Mouse (Mus musculus) central nervous system, embryonic 14 days (tissue): ENCODE results near the gene Cabin1. TPM values are rescaled to one million over a fixed set of nuclear protein-coding genes. Genes with fewer than 3 reads are reported as not detected.

Experiments used
- polyA plus RNA-seq: library from polyadenylated mRNA; depleted of rRNA; stranded (reverse); fragments of >200 nt; gene quantifications from 2 replicates; pipeline ENCODE4 v1.2.3, GENCODE M21; 2012; rRNA removed

Gene Cabin1
- polyA plus RNA-seq: 43.6 and 46.2 TPM in 2 replicates

GRCm38 (mm10) chr10:75763682-75764518 lies at the start of gene Cabin1:
Gene Cabin1 (minus strand): TSS chr10:75764341.

DNA sequence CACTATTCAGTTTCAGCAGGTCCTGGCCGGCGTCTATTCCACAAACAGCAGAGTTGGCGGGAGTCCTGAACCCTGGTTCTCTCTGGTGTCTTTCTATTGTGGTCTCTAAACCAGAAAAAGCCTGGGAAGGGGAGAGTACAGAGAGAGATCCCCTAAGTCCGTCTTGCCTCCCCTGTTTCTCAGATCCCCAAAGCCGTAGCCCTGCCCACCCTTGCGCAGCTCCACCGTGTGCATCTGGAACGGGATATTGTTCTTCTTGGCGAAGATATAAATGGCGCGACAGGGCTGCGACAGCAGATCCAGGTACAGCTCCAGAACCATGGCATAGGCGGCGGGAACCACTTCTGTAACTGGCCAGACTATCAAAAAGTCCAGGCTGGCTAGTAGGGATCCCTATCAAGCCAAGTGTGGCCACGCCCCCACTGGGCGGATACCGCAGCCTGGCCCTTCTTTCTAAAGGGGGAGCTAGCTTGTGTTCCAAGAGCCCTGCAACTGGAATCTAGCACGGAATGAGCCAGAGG lies 34.1 kb upstream of the Cabin1 start, which contains the start of gene Gstt1:
TSS of gene Gstt1 (minus strand) at position 409 of the 521 bp plus-strand sequence.

GRCm38 (mm10) chr10:75780769-75781578 lies 16.8 kb upstream of the Cabin1 start, which contains the start of the genes Gm20441 and Gstt3:
Gene Gm20441 (minus strand): TSS chr10:75780954.
Gene Gstt3 (minus strand): TSS chr10:75781414.

GRCm38 (mm10) chr10:75772795-75773664 lies 8.9 kb upstream of the Cabin1 start, which contains the start of gene Ddt:
Gene Ddt (minus strand): TSS chr10:75773414.

GRCm38 (mm10) chr10:75643741-75644343 lies 120.3 kb downstream of the Cabin1 start, which contains the start of gene Susd2:
Gene Susd2 (minus strand): TSS chr10:75644008.

Other genes with a start within 250 kb of the Cabin1 start
- 126 and 148 TPM in 2 replicates for gene Snrpd3, start 246.8 kb downstream of the Cabin1 start, polyA plus RNA-seq
- 31.5 and 31.6 TPM in 2 replicates for gene Gucd1, start 246.4 kb downstream of the Cabin1 start, polyA plus RNA-seq
- 21.7 and 24.2 TPM in 2 replicates for gene Lrrc75b, start 204.0 kb downstream of the Cabin1 start, polyA plus RNA-seq
- 1.9 and 2.6 TPM in 2 replicates for gene Ggt1, start 202.7 kb downstream of the Cabin1 start, polyA plus RNA-seq
- 5.9 and 8.0 TPM in 2 replicates for gene Ggt5, start 175.0 kb downstream of the Cabin1 start, polyA plus RNA-seq
- 3.7 and 5.1 TPM in 2 replicates for gene Susd2, start 120.3 kb downstream of the Cabin1 start, polyA plus RNA-seq
- gene Ddt, start 9.1 kb upstream of the Cabin1 start, polyA plus RNA-seq: 58.7 and 64.5 TPM in 2 replicates
- 0.19 TPM in 1 of 2 replicates, not detected in the other for gene Gm20441, start 16.6 kb upstream of the Cabin1 start, polyA plus RNA-seq
- gene Gstt3, start 17.1 kb upstream of the Cabin1 start, polyA plus RNA-seq: 1.1 and 4.6 TPM in 2 replicates
- 10.6 and 12.6 TPM in 2 replicates for gene Gstt1, start 34.2 kb upstream of the Cabin1 start, polyA plus RNA-seq
- gene Gstt4, start 58.2 kb upstream of the Cabin1 start, polyA plus RNA-seq: 0.08 TPM in 1 of 2 replicates, not detected in the other
- gene Gstt2, start 73.1 kb upstream of the Cabin1 start, polyA plus RNA-seq: 10.4 and 14.7 TPM in 2 replicates
- gene Mif, start 95.9 kb upstream of the Cabin1 start, polyA plus RNA-seq: 1,561 and 1,730 TPM in 2 replicates
- gene Derl3, start 129.1 kb upstream of the Cabin1 start, polyA plus RNA-seq: 2.6 and 4.1 TPM in 2 replicates
- 147 TPM in 2 replicates for gene Smarcb1, start 157.3 kb upstream of the Cabin1 start, polyA plus RNA-seq
- 25.8 and 31.6 TPM in 2 replicates for gene Chchd10, start 168.8 kb upstream of the Cabin1 start, polyA plus RNA-seq
- 33.8 and 48.8 TPM in 2 replicates for gene Mmp11, start 172.2 kb upstream of the Cabin1 start, polyA plus RNA-seq
- gene Gm867, start 176.3 kb upstream of the Cabin1 start, polyA plus RNA-seq: 0.63 and 0.96 TPM in 2 replicates
- 0.21 and 0.23 TPM in 2 replicates for gene Vpreb3, start 178.7 kb upstream of the Cabin1 start, polyA plus RNA-seq
- gene Gm5134, start 190.2 kb upstream of the Cabin1 start, polyA plus RNA-seq: 0.08 and 0.11 TPM in 2 replicates